Mouse (Mus musculus) CH12.LX (cell line): ENCODE measurements at regions not wholly inside any gene's neighbourhood (a gene's known extent, or its start where the extent isn't known, plus 50 kb on each side); places are given as distances from the start of the nearest gene placed in this dataset.

ENCODE experiments used
- DNase-seq: peaks from one replicate; pipeline ENCODE4 v3.0.0-alpha.2; 2013; ENCODE audit errors: extremely low read depth
- H3K27ac ChIP-seq: 2 replicates; pipeline ENCODE4 v1.5.1; 2012; ENCODE audit warnings: low read depth, mild to moderate bottlenecking, control low read depth, moderate library complexity; ENCODE audit not compliant: insufficient read depth
- H3K27me3 ChIP-seq: replicated peaks from 2 replicates; pipeline ENCODE3; 2012; ENCODE audit warnings: inconsistent platforms
- H3K36me3 ChIP-seq, 2 experiments: replicated peaks in 1 of 2; 2 replicates each; pipeline versions ENCODE3 to v1.6.1; 2012; ENCODE audit warnings: inconsistent platforms in 1 of 2, low read length in 1 of 2, mild to moderate bottlenecking in 1 of 2, mixed read lengths in 1 of 2, moderate library complexity in 1 of 2; ENCODE audit not compliant: control insufficient read depth in 1 of 2, insufficient read depth in 1 of 2
- H3K4me1 ChIP-seq, 2 experiments: 2 replicates each; pipeline ENCODE4 v1.6.1; 2012; ENCODE audit warnings: inconsistent platforms in 1 of 2, moderate library complexity in 1 of 2; ENCODE audit not compliant: insufficient read depth in 2 of 2, control insufficient read depth in 1 of 2
- H3K4me2 ChIP-seq: 2 replicates; pipeline ENCODE4 v1.6.1; 2012; ENCODE audit warnings: low read depth, mild to moderate bottlenecking, control low read depth; ENCODE audit not compliant: poor library complexity, insufficient read depth, severe bottlenecking
- H3K4me3 ChIP-seq, 3 experiments: fragments of 150-350 bp in 1 of 3; sonication (generic) in 1 of 3; replicated peaks in 1 of 3; 2 replicates each; pipeline versions ENCODE3 to v1.5.1; 2011 to 2012; ENCODE audit warnings: low read depth in 2 of 3, low read length in 2 of 3, mild to moderate bottlenecking in 2 of 3, moderate library complexity in 2 of 3, control low read depth in 1 of 3, improper control_type of control experiment in 1 of 3, inconsistent platforms in 1 of 3, mixed read lengths in 1 of 3; ENCODE audit not compliant: poor library complexity in 1 of 3
- H3K79me2 ChIP-seq: replicated peaks from 2 replicates; pipeline ENCODE4 v1.6.1; 2012; ENCODE audit warnings: mild to moderate bottlenecking, moderate library complexity; ENCODE audit not compliant: control insufficient read depth, poor library complexity, insufficient read depth, severe bottlenecking; ENCODE audit errors: extremely low read depth
- H3K9ac ChIP-seq: 2 replicates; pipeline ENCODE4 v1.6.1; 2012; ENCODE audit warnings: low read depth, mild to moderate bottlenecking, control low read depth, moderate library complexity; ENCODE audit not compliant: insufficient read depth
- H3K9me3 ChIP-seq: replicated peaks from 2 replicates; pipeline ENCODE3; 2012; ENCODE audit warnings: low read length, inconsistent platforms, mixed read lengths
- CHD2 ChIP-seq: IDR thresholded peaks from 2 replicates; pipeline ENCODE4 v1.6.1; 2011; ENCODE audit warnings: low read length, improper control_type of control experiment
- CTCF ChIP-seq, 2 experiments: IDR thresholded peaks in 1 of 2; conservative IDR thresholded peaks in 1 of 2; 2 replicates each; pipeline ENCODE4 v1.5.1; 2011 to 2012; ENCODE audit warnings: low read depth in 2 of 2, low read length in 2 of 2, improper control_type of control experiment in 1 of 2, inconsistent platforms in 1 of 2, mild to moderate bottlenecking in 1 of 2, moderate library complexity in 1 of 2
- ELF1 ChIP-seq: IDR thresholded peaks from 2 replicates; pipeline ENCODE4 v1.6.1; 2014; ENCODE audit warnings: low read depth, mild to moderate bottlenecking, inconsistent platforms, low read length, improper control_type of control experiment
- GABPA ChIP-seq: IDR thresholded peaks from 2 replicates; pipeline ENCODE4 v1.6.1; 2012; ENCODE audit warnings: low read depth, low read length, improper control_type of control experiment, inconsistent platforms; ENCODE audit not compliant: insufficient replicate concordance
- IRF4 ChIP-seq: IDR thresholded peaks from 2 replicates; pipeline ENCODE4 v1.6.1; 2014; ENCODE audit warnings: low read depth, mild to moderate bottlenecking, inconsistent platforms, low read length, improper control_type of control experiment
- JUN ChIP-seq: IDR thresholded peaks from 2 replicates; pipeline ENCODE4 v1.6.1; 2011; ENCODE audit warnings: low read depth, mild to moderate bottlenecking, low read length, improper control_type of control experiment, moderate library complexity; ENCODE audit not compliant: insufficient read depth
- JUND ChIP-seq: conservative IDR thresholded peaks from 2 replicates; pipeline ENCODE4 v1.6.1; 2011; ENCODE audit warnings: low read depth, low read length, improper control_type of control experiment
- KAT2A ChIP-seq: IDR thresholded peaks from 2 replicates; pipeline ENCODE4 v1.6.1; 2012; ENCODE audit warnings: low read length, improper control_type of control experiment, inconsistent platforms; ENCODE audit not compliant: insufficient replicate concordance
- MAFK ChIP-seq: IDR thresholded peaks from 2 replicates; pipeline ENCODE4 v1.6.1; 2011; ENCODE audit warnings: low read length, improper control_type of control experiment; ENCODE audit not compliant: insufficient replicate concordance
- MAX ChIP-seq: IDR thresholded peaks from 2 replicates; pipeline ENCODE4 v1.6.1; 2011; ENCODE audit warnings: low read length, improper control_type of control experiment
- MXI1 ChIP-seq: IDR thresholded peaks from 2 replicates; pipeline ENCODE4 v1.6.1; 2011; ENCODE audit warnings: mild to moderate bottlenecking, low read depth, low read length, improper control_type of control experiment
- MYC ChIP-seq: IDR thresholded peaks from 2 replicates; pipeline ENCODE4 v1.6.1; 2011; ENCODE audit warnings: low read depth, mild to moderate bottlenecking, improper control_type of control experiment, low read length
- NELFE ChIP-seq: IDR thresholded peaks from 2 replicates; pipeline ENCODE4 v1.6.1; 2011; ENCODE audit warnings: low read depth, low read length, improper control_type of control experiment
- PAX5 ChIP-seq: IDR thresholded peaks from 2 replicates; pipeline ENCODE4 v1.6.1; 2012; ENCODE audit warnings: low read length, inconsistent platforms, mixed read lengths
- POLR2A ChIP-seq: IDR thresholded peaks from 2 replicates; pipeline ENCODE4 v1.6.1; 2011; ENCODE audit warnings: low read depth, mild to moderate bottlenecking, improper control_type of control experiment, low read length
- POLR2AphosphoS2 ChIP-seq: IDR thresholded peaks from 2 replicates; pipeline ENCODE4 v1.6.1; 2011; ENCODE audit warnings: low read depth, low read length, improper control_type of control experiment
- RAD21 ChIP-seq: IDR thresholded peaks from 2 replicates; pipeline ENCODE4 v1.6.1; 2011; ENCODE audit warnings: low read depth, mild to moderate bottlenecking, low read length, improper control_type of control experiment, moderate library complexity
- RCOR1 ChIP-seq: conservative IDR thresholded peaks from 2 replicates; pipeline ENCODE4 v1.6.1; 2012; ENCODE audit warnings: low read depth, mild to moderate bottlenecking, inconsistent platforms, low read length, improper control_type of control experiment
- SIN3A ChIP-seq: IDR thresholded peaks from 2 replicates; pipeline ENCODE4 v1.6.1; 2012; ENCODE audit warnings: low read length, improper control_type of control experiment, inconsistent platforms
- SMC3 ChIP-seq: IDR thresholded peaks from 2 replicates; pipeline ENCODE4 v1.6.1; 2011; ENCODE audit warnings: low read depth, low read length, improper control_type of control experiment
- USF2 ChIP-seq: conservative IDR thresholded peaks from 2 replicates; pipeline ENCODE4 v1.6.1; 2011; ENCODE audit warnings: low read depth, low read length, improper control_type of control experiment
- ZC3H11A ChIP-seq: IDR thresholded peaks from 2 replicates; pipeline ENCODE4 v1.6.1; 2012; ENCODE audit warnings: low read depth, mild to moderate bottlenecking, inconsistent platforms, low read length, improper control_type of control experiment
- ZKSCAN1 ChIP-seq: IDR thresholded peaks from 2 replicates; pipeline ENCODE4 v1.6.1; 2012; ENCODE audit warnings: low read depth, inconsistent platforms, low read length, improper control_type of control experiment, borderline replicate concordance
- dilution Hi-C: fragments of 300-500 bp; cut with MboI; formaldehyde crosslinking; loops from 2 replicates; pipeline ENCODE4 v1.14.3; 2020; ENCODE audit warnings: low sequenced_read_pairs; ENCODE audit not compliant: extremely low pct_unique_long_range_greater_than_20kb, extremely low pct_ligation_motif_present
- in situ Hi-C: fragments of 300-500 bp; cut with MboI; formaldehyde crosslinking; loops from 3 replicates; pipeline ENCODE4 v1.14.3; 2019; ENCODE audit warnings: low sequenced_read_pairs, low pct_ligation_motif_present, low pct_unique_long_range_greater_than_20kb, mixed read lengths

DNA sequence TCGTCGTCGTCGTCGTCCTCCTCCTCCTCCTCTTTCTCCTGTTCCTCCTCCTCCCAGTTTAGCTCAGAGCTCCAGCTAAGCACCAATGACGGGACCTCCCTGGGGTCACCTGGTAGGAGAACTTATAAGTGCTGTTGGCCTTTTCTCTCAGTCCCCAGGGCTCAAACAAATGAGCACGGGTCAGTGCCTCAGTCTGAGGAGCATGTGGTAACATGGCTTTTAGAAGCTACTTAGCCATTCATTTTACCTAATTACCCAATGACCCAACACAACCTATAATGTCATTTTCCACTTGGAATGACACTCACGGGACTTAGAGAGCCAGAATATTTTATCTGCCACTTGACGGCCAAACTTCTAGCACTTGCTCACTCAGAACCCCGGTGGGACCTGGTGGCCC lies 173.5 kb downstream of the 9530068E07Rik start:
- Histone ChIP-seq H3K27me3 (peaks cover 77% of the 10 kb centered on the region), H3K4me2 (no peak overlapping the region), H3K36me3 (no peaks in the 10 kb centered on the region), H3K9me3 (no peaks in the 10 kb centered on the region), H3K79me2 (no peaks in the 10 kb centered on the region), H3K4me1 (peaks cover 0 to 3% of the 10 kb centered on the region in 2 experiments; a peak in 1 of 4 replicates), H3K27ac (no peak overlapping the region), H3K4me3 (no peak overlapping the region), H3K9ac (no peak overlapping the region)
- peak; percentile 6 for DNase-seq
- dilution Hi-C loops, result no loop called here
- no peak for TF ChIP-seq ZC3H11A
- TF ChIP-seq ZKSCAN1, result no peak
- no peak for TF ChIP-seq USF2
- TF ChIP-seq NELFE, result no peak
- no peak for TF ChIP-seq SMC3
- no peak for TF ChIP-seq RCOR1
- TF ChIP-seq JUND, result no peak
- no peak for TF ChIP-seq RAD21
- in situ Hi-C loops, result no loop called here

DNA sequence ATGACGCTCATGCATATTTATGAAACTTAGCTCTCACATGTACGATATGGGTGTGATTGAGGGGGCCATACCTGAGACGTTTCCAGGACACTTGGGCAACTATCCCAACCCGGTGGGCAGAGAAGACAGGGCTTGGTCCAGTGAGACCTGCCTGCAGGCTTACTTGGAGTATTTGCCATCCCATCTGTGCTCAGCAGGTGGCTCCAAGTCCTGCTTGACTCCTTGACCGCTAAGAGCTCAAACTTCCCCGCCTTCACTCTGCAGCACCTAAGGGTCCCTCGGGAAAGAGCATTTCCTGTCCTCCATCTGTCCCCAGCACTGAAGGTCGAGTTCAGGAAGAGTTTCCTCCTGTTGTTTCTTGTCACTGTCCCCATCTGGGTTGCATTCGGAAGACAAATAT lies 182.2 kb downstream of the 9530068E07Rik start:
- Histone ChIP-seq H3K4me2 (no peak overlapping the region), H3K4me1 (no peaks in the 10 kb centered on the region), H3K27ac (no peak overlapping the region), H3K79me2 (no peaks in the 10 kb centered on the region), H3K4me3 (no peak overlapping the region), H3K36me3 (no peaks in the 10 kb centered on the region), H3K27me3 (peaks cover 62% of the 10 kb centered on the region), H3K9me3 (no peaks in the 10 kb centered on the region), H3K9ac (no peak overlapping the region)
- DNase-seq, result peak; percentile 3
- TF ChIP-seq RAD21, result peak; percentile 49
- TF ChIP-seq CTCF (conservative IDR thresholded peaks at IDR 0.05 in 1 of 2, IDR thresholded peaks at IDR 0.05 in 1 of 2; ENCODE audit: low read depth in 2 of 2, low read length in 2 of 2), result peak in 1 of 2 experiments; percentile 62; a peak in 2 of 4 replicates
- TF ChIP-seq NELFE, result 0 out of 2 replicates have a peak, but pooled peaks have one; percentile 30
- 0 out of 2 replicates have a peak, but pooled peaks have one; percentile 28 for TF ChIP-seq KAT2A
- TF ChIP-seq SMC3, result peak; percentile 50
- TF ChIP-seq RCOR1, result no peak
- no peak for TF ChIP-seq MYC
- no peak for TF ChIP-seq PAX5
- in situ Hi-C loops (no loop called here), dilution Hi-C loops (no loop called here)

- H3K4me3 ChIP-seq, result no peak overlapping the region
- H3K4me2 ChIP-seq, result no peak overlapping the region
- dilution Hi-C loops, result no loop called here
- no peak for DNase-seq
- H3K9me3 ChIP-seq, result no peaks in the 10 kb centered on the region
- H3K79me2 ChIP-seq, result no peaks in the 10 kb centered on the region
- peaks cover 62% of the 10 kb centered on the region for H3K27me3 ChIP-seq
- TF ChIP-seq ELF1, result no peak
- no peak for TF ChIP-seq MAX
- no peak for TF ChIP-seq CHD2
- TF ChIP-seq JUN, result no peak
- TF ChIP-seq MXI1, result no peak
- no peak for TF ChIP-seq SMC3
- no peak for TF ChIP-seq ZKSCAN1
- no peak for TF ChIP-seq IRF4
- TF ChIP-seq GABPA, result no peak
- no peak for TF ChIP-seq RCOR1
- TF ChIP-seq POLR2AphosphoS2, result no peak
- TF ChIP-seq MAFK, result no peak
- no peak for TF ChIP-seq SIN3A
- no peak for TF ChIP-seq POLR2A
- TF ChIP-seq, all 38 proteins: peak for 0
- Histone ChIP-seq H3K36me3 (no peaks in the 10 kb centered on the region), H3K27ac (no peak overlapping the region), H3K9ac (no peak overlapping the region), H3K4me1 (no peaks in the 10 kb centered on the region)
- in situ Hi-C loops, result no loop called here
Measured at GRCm38 (mm10) chr11:52579764-52580377, 183.6 kb downstream of the 9530068E07Rik start.
